Mouse (Mus musculus): ENCODE results near the gene Pik3ap1. TPM values are rescaled to one million over a fixed set of nuclear protein-coding genes. Genes with fewer than 3 reads are reported as not detected.

Pik3ap1 gene
- polyA plus RNA-seq, 1 experiment from 2014 or later, result 1.6 TPM

DNA sequence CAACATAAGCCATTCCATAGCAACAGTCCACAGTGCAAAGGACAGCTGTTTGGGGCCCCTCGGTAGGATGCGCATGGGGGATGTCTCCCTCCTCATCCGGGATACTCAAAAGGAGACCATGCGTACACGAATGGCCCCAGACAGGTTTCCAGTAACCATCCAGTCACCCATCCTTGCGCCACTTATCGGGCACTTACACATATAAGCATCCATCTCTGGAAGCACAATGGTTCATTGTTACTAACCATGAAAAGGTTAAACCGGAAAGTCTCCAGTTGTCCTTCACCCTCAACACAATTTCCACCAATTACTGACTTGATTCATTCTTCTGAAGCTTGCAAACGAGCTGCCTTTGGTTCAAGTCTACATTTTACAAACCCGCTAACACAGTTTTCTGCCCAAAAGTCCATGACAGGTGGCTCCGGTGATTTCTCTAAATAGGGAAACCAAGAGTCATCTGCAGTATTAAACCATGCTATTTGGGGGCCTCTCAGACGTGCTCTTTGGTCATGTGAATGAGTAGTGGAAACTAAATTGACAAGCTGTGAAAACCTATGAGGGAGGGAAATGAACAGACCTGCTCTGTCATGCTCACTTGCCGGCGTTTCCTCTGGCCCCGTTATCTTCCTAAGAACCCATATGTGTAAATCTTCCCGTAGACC is 18.6 kb downstream of the Pik3ap1 start:
- Histone ChIP-seq H3K36me3 (ENCODE audit: control insufficient read depth, insufficient read depth, low read length) (no peaks in the 10 kb centered on the region), H3K27me3 (ENCODE audit: control insufficient read depth, insufficient read depth, low read length) (no peaks in the 10 kb centered on the region), H3K9me3 (ENCODE audit: control insufficient read depth, low read length) (no peaks in the 10 kb centered on the region), H3K4me1 (replicated peaks; ENCODE audit: control insufficient read depth, insufficient read depth) (no peaks in the 10 kb centered on the region), H3K4me2 (replicated peaks; ENCODE audit: low read depth) (no peak overlapping the region), H3K4me3 (ENCODE audit: low read depth, low read length) (no peak overlapping the region), H3K9ac (ENCODE audit: low read length) (no peak overlapping the region), H3K27ac (replicated peaks) (no peak overlapping the region)
- WGBS, result 86% methylated on average over 16 of the region's 16 CpGs
- DNase-seq (ENCODE audit: low spot score) (no peak), ATAC-seq (ENCODE audit: low FRiP score, low TSS enrichment) (no peak)
- TF ChIP-seq EP300 (optimal IDR thresholded peaks at IDR 0.05) (no peak), CTCF (IDR thresholded peaks at IDR 0.05; ENCODE audit: low read depth) (no peak)

DNA sequence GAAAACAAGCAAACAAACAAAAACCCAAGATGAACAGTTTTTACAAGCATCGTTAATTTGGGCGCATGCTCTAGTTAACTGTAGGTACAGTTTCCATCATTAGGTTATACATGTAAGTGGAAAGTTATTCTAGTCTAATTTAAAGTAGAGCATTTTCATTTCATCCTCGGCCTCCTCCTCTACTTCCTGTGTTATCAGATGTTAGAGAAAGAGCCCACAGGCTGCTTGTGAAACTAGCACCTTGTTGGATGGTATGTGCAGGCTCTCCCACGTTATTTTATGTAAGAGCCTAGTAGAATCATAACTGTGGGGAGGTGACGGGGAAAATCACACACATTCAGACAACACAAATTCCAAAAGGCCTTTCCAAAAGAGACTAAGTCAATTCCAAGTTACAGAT is 19.3 kb downstream of the Pik3ap1 start:
- Histone ChIP-seq H3K27me3 (ENCODE audit: control insufficient read depth, insufficient read depth, low read length) (no peaks in the 10 kb centered on the region), H3K9me3 (ENCODE audit: control insufficient read depth, low read length) (no peaks in the 10 kb centered on the region), H3K36me3 (ENCODE audit: control insufficient read depth, insufficient read depth, low read length) (no peaks in the 10 kb centered on the region), H3K4me2 (replicated peaks; ENCODE audit: low read depth) (no peak overlapping the region), H3K9ac (ENCODE audit: low read length) (no peak overlapping the region), H3K27ac (replicated peaks) (no peak overlapping the region), H3K4me3 (ENCODE audit: low read depth, low read length) (no peak overlapping the region), H3K4me1 (replicated peaks; ENCODE audit: control insufficient read depth, insufficient read depth) (no peaks in the 10 kb centered on the region)
- ATAC-seq (ENCODE audit: low FRiP score, low TSS enrichment), result no peak
- no peak for DNase-seq (ENCODE audit: low spot score)
- TF ChIP-seq EP300 (optimal IDR thresholded peaks at IDR 0.05) (no peak), CTCF (IDR thresholded peaks at IDR 0.05; ENCODE audit: low read depth) (no peak)
- WGBS, result 76% methylated on average over 5 of the region's 5 CpGs

GRCm38 (mm10) chr19:41364509-41364908 is 20.4 kb downstream of the Pik3ap1 start:
- H3K9me3 ChIP-seq (ENCODE audit: control insufficient read depth, low read length), result no peaks in the 10 kb centered on the region
- no peaks in the 10 kb centered on the region for H3K27me3 ChIP-seq (ENCODE audit: control insufficient read depth, insufficient read depth, low read length)
- TF ChIP-seq CTCF (IDR thresholded peaks at IDR 0.05; ENCODE audit: low read depth) (no peak), EP300 (optimal IDR thresholded peaks at IDR 0.05) (no peak)
- H3K4me1 ChIP-seq (replicated peaks; ENCODE audit: control insufficient read depth, insufficient read depth), result no peaks in the 10 kb centered on the region
- H3K9ac ChIP-seq (ENCODE audit: low read length), result no peak overlapping the region
- no peak overlapping the region for H3K27ac ChIP-seq (replicated peaks)
- 75% methylated on average over 3 of the region's 3 CpGs for WGBS
- H3K36me3 ChIP-seq (ENCODE audit: control insufficient read depth, insufficient read depth, low read length), result no peaks in the 10 kb centered on the region
- ATAC-seq (ENCODE audit: low FRiP score, low TSS enrichment), result no peak
- DNase-seq (ENCODE audit: low spot score), result no peak
- no peak overlapping the region for H3K4me2 ChIP-seq (replicated peaks; ENCODE audit: low read depth)
- H3K4me3 ChIP-seq (ENCODE audit: low read depth, low read length), result no peak overlapping the region

DNA sequence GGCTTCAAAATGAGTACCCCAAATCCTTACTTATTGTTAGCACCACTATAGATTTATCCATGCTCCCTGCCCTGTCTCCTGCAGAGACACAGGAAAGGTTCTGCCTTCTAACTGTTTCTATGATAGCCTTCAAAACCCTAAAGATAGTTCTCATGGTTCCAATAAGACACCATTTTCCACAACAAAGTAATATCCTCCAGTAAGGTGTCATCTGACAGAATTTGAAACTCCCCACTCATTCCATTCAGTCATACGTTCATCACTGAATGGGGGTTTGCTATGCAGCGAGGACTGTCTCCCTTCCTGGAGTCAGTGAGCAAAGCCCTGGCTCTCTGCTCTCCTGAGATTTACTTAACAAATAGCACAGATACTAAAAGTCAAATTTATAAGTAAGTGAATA is 21.9 kb downstream of the Pik3ap1 start:
- Histone ChIP-seq H3K9me3 (ENCODE audit: control insufficient read depth, low read length) (no peaks in the 10 kb centered on the region), H3K9ac (ENCODE audit: low read length) (no peak overlapping the region), H3K4me3 (ENCODE audit: low read depth, low read length) (no peak overlapping the region), H3K27ac (replicated peaks) (no peak overlapping the region), H3K27me3 (ENCODE audit: control insufficient read depth, insufficient read depth, low read length) (no peaks in the 10 kb centered on the region), H3K4me2 (replicated peaks; ENCODE audit: low read depth) (no peak overlapping the region), H3K4me1 (replicated peaks; ENCODE audit: control insufficient read depth, insufficient read depth) (no peaks in the 10 kb centered on the region), H3K36me3 (ENCODE audit: control insufficient read depth, insufficient read depth, low read length) (no peaks in the 10 kb centered on the region)
- TF ChIP-seq EP300 (optimal IDR thresholded peaks at IDR 0.05) (no peak), CTCF (IDR thresholded peaks at IDR 0.05; ENCODE audit: low read depth) (no peak)
- DNase-seq (ENCODE audit: low spot score) (no peak), ATAC-seq (ENCODE audit: low FRiP score, low TSS enrichment) (no peak)
- 84% methylated on average over 2 of the region's 2 CpGs for WGBS

DNA sequence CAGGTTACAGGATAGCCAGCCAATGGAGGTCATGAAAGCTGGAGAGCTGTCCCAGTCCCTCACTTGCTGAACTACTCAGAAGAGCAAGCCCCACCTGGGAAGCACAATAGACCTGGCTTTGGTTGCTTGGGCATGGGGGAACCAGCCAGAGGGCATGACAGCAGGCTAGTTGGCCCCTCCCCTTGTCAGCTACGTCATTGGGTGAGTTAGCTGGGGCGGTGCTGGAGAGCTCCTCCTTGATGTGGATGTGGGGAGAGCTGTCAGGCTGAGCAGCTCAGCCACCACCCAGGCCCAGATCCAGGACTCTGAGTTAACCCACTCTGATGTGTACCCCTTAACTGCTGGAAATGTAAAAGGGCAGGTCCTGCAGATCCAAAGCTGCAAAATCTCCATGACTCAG is 24.4 kb downstream of the Pik3ap1 start:
- H3K9me3 ChIP-seq (ENCODE audit: control insufficient read depth, low read length), result no peaks in the 10 kb centered on the region

GRCm38 (mm10) chr19:41354287-41354951 is 30.5 kb downstream of the Pik3ap1 start:
- TF ChIP-seq CTCF (IDR thresholded peaks at IDR 0.05; ENCODE audit: low read depth) (no peak), EP300 (optimal IDR thresholded peaks at IDR 0.05) (no peak)
- WGBS, result 82% methylated on average over 17 of the region's 17 CpGs
- DNase-seq (ENCODE audit: low spot score) (no peak), ATAC-seq (ENCODE audit: low FRiP score, low TSS enrichment) (no peak)
- H3K27ac ChIP-seq (replicated peaks), result no peak overlapping the region
- H3K9ac ChIP-seq (ENCODE audit: low read length), result no peak overlapping the region
- no peaks in the 10 kb centered on the region for H3K4me1 ChIP-seq (replicated peaks; ENCODE audit: control insufficient read depth, insufficient read depth)
- no peaks in the 10 kb centered on the region for H3K27me3 ChIP-seq (ENCODE audit: control insufficient read depth, insufficient read depth, low read length)
- H3K4me2 ChIP-seq (replicated peaks; ENCODE audit: low read depth), result no peak overlapping the region
- no peaks in the 10 kb centered on the region for H3K9me3 ChIP-seq (ENCODE audit: control insufficient read depth, low read length)
- no peaks in the 10 kb centered on the region for H3K36me3 ChIP-seq (ENCODE audit: control insufficient read depth, insufficient read depth, low read length)
- no peak overlapping the region for H3K4me3 ChIP-seq (ENCODE audit: low read depth, low read length)

More for the DNA sequence above, 24.4 kb downstream of the Pik3ap1 start:
- WGBS, result 7% methylated on average over 2 of the region's 2 CpGs
- no peak overlapping the region for H3K4me3 ChIP-seq (ENCODE audit: low read depth, low read length)
- H3K4me2 ChIP-seq (replicated peaks; ENCODE audit: low read depth), result no peak overlapping the region
- H3K4me1 ChIP-seq (replicated peaks; ENCODE audit: control insufficient read depth, insufficient read depth), result no peaks in the 10 kb centered on the region
- no peak overlapping the region for H3K9ac ChIP-seq (ENCODE audit: low read length)
- no peak for TF ChIP-seq EP300 (optimal IDR thresholded peaks at IDR 0.05)
- no peak for TF ChIP-seq CTCF (IDR thresholded peaks at IDR 0.05; ENCODE audit: low read depth)
- no peaks in the 10 kb centered on the region for H3K36me3 ChIP-seq (ENCODE audit: control insufficient read depth, insufficient read depth, low read length)
- peak; percentile 22 for DNase-seq (ENCODE audit: low spot score)
- ATAC-seq (ENCODE audit: low FRiP score, low TSS enrichment), result no peak
- no peak overlapping the region for H3K27ac ChIP-seq (replicated peaks)
- H3K27me3 ChIP-seq (ENCODE audit: control insufficient read depth, insufficient read depth, low read length), result no peaks in the 10 kb centered on the region

Data from stomach, postnatal 0 days (tissue).